Mouse (Mus musculus) cerebellum, adult 8-10 months (tissue): Measurements from ENCODE around the gene Banf2.

ENCODE experiments used
- DNase-seq: peaks from one replicate; pipeline ENCODE4 v3.0.0; 2022

Gene Banf2

GRCm38 (mm10) chr2:144032664-144033063 lies at the start of gene Banf2:
Banf2 (plus strand) TSS chr2:144033059.
- no peak for DNase-seq

- no peak for DNase-seq
These were observed 49.4 kb upstream of the Banf2 start for GRCm38 (mm10) chr2:143983482-143983881.

- no peak for DNase-seq
These were observed 45.4 kb upstream of the Banf2 start for GRCm38 (mm10) chr2:143987485-143987884.

- no peak for DNase-seq
These were observed 44.8 kb upstream of the Banf2 start for GRCm38 (mm10) chr2:143988016-143988415.

- DNase-seq, result no peak
These were observed 41.9 kb upstream of the Banf2 start for GRCm38 (mm10) chr2:143990997-143991396.

GRCm38 (mm10) chr2:143991964-143992672 lies 40.7 kb upstream of the Banf2 start:
- DNase-seq, result no peak

GRCm38 (mm10) chr2:143992977-143993376 lies 39.9 kb upstream of the Banf2 start:
- no peak for DNase-seq

DNA sequence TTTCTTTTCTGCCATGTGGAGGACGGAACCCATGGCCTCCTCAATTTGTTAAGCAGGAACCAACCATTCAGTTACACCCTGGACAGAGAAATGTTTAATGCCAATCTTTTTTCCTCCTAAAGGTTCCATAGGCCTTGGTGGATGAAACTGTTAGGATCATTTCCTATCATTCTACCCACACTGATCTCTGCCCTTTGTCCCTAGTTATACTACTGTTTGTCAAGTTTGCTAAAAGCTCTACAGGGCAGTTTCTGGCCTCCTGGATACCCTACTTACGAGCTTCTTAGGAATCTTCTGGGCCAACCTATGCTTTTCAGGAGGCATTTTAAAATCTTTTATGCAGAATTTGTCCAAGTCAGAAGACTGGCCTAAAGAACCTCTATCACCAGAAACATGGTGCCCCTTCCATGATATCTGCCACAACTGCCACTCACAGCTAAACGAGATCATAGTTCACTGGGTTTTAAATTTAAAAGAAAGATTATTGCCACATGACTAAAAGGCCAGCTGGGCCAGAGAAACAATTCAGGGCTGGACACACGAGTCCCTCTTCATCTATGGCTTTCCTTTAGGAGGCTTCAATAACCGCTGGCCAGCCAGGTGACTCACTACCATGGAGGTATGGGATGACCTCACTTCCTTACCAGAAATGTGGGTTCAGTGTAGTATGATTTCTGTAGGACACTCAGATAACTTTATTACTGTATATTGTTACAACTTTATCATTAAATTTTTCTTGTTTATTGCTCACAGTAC lies 30.5 kb upstream of the Banf2 start:
- no peak for DNase-seq

GRCm38 (mm10) chr2:144003544-144003943 lies 29.3 kb upstream of the Banf2 start:
- no peak for DNase-seq

DNA sequence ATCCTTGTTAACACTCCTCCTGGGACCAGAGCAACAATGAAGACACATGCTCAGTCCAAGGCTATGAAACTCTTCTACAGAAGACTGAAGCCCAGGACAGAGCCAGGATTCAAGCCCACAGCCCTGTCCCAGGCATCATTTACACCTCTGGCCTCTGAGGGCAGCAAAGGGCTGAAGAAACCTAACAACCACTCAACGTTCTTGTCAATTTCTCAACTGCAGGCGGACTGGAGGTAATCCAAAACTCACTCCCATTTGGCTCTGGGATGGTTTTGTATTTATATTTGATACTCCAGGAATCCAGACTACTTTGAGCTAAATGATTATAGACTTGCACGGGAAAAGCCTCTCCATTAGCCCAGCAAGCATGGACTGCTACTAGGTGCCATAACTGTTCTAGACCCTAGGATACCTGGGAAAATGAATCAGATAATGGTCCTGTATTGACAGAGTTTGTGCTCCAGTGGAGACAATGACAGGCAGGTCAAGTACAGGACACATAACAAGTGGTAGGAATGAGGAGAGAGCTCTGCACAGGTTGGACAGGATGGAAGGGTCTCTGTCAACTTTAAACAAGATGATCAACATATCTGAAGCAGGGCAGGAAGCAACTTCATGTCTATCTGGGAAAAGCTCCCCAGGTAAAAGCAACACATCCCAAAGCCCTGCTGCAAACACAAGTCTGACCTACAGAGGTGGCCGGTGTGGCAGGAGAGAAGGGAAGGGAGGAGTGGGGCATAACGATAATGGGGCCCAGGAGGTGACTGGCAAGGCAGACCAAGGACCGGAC lies 27.5 kb upstream of the Banf2 start:
- no peak for DNase-seq

DNA sequence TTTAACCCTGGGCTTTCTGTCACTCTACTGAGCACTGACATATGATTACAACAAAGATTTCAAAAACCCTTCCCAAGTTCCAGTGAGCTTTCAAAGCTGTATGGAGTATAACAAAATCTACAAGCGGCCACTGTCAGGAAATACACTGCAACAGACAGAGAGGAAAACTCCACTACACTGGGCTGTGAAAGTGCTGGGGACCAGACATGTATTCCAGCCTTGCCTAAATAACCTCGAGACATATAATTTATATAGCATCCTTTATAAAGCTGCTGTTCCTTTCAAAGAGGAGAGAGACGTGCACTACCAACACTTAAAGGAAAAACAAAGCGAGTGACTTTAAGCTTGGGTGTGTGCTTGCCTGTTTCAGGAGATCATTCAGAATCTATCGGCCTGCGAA lies 26.2 kb upstream of the Banf2 start:
- DNase-seq, result no peak

GRCm38 (mm10) chr2:144007211-144007610 lies 25.6 kb upstream of the Banf2 start:
- DNase-seq, result no peak

DNA sequence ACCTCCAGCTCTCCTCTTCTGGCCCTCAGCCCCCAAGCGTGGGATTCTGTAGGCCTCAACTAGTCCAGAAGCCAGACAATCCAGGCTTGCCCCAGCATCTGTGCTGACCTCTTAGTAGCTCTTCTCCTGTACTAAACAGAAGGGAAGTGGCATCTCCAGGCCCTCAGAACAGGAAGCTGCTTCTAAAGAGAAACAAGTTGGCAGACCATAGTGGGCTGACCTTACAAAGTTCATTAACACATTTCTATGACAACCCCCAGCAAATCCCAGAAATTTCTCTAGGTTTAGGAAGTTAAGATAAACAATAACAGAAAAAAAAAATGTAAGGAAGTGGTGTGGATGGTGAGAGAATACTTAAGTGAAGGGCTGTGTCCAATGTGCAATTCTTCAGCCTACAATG lies 23.8 kb upstream of the Banf2 start:
- no peak for DNase-seq

DNA sequence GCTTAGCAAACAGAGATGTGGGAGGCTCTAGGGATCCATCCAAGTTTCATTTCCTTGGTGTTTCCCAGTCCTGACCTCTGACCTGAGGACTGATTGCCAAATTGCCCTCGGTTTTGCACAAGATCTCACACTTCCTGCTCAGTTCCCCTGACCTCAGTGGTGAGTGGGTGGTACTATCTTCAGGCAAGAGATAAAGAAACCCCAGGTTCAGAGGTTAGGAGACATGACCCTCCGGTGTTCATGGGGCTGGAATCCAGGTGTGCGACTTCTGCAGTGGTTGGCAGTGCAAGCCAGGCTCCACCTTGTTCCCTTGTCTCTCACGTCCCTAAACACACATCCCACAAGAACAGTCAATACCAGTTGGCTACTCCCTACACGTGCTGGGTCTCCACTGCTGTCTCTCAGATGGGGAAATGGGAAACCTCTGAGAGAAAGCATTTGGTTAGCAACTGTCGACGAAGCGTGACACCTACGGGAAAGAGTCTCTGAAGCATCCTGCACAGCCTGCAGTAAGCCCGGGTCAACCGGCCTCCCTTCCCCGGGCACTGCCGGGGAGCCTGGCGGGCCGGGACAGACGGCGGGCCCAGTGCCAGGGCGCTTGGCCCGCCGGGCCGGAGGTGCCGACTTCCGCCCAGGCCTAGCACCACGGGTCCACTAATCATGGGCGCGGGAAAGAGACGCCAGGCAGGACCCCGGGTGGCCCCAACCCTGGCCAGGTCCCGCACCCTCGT lies 23.1 kb upstream of the Banf2 start:
- DNase-seq, result no peak

GRCm38 (mm10) chr2:144010282-144011044 lies 22.4 kb upstream of the Banf2 start:
- DNase-seq, result peak; percentile 64

DNA sequence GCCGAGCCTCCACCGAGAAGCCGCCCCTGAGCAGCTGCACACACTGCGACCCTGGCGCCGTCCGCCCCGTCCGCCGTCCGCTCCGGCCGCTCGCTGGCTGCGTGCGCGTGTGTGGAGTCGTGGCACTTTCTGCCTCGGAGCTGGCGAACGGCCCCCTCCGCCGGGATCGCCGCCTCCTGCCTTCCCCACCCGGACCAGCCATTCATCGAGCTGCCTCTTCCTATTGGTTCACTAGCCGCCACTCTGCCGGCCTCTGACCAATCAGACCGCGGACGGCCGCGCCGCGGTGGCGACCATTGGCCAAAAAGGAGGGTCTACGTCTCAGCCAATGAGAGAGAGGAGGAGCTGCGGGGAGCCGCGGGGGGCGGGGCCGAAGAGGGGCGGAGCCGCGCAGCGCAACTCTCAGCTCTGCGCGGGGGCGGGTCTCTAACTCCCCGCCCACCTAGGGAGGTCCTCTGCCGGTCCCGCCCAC lies 21.7 kb upstream of the Banf2 start, which contains the start of gene Rrbp1:
Gene Rrbp1, minus strand, starts transcription at position 184 of the 472 bp plus-strand sequence.
- peak; percentile 99 for DNase-seq

- no peak for DNase-seq
These were observed 18.8 kb upstream of the Banf2 start for GRCm38 (mm10) chr2:144014051-144014450.

- DNase-seq, result no peak
These were observed 18.4 kb upstream of the Banf2 start for GRCm38 (mm10) chr2:144014481-144014880.

- DNase-seq, result no peak
These were observed 17.0 kb upstream of the Banf2 start for GRCm38 (mm10) chr2:144015861-144016260.

GRCm38 (mm10) chr2:144019971-144020370 lies 12.9 kb upstream of the Banf2 start:
- DNase-seq, result no peak

DNA sequence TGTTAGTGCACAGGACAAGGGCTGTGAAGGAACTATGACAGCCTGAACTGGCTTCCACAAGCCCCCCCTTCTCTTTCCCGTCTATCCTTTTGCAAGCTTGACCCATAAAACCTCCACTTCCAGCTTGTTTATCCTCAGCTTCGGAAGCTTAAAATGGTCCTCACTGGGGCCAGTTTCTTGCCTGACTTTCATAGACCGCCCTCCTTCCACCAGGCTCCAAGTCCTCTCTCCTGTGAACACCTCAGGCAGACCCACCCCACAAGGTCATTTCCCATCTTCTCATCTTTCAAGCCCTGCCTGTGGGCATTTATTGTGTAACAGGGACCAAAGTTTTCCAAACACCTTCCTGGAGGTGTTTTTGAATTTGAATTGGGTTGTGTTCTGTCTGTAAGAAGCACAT lies 10.4 kb upstream of the Banf2 start:
- DNase-seq, result no peak

- no peak for DNase-seq
These were observed 7.5 kb upstream of the Banf2 start for GRCm38 (mm10) chr2:144025361-144025760.
